Mouse (Mus musculus) spleen, adult 2 months (tissue): ENCODE results near the gene Usp15.

Experiments used
- CTCF ChIP-seq: fragments of 200-500 bp; IDR thresholded peaks from 2 replicates; pipeline ENCODE4 v1.5.1; 2011; ENCODE audit warnings: mild to moderate bottlenecking, inconsistent platforms; ENCODE audit not compliant: insufficient read depth, insufficient read length, insufficient replicate concordance; ENCODE audit errors: extremely low read depth
- POLR2A ChIP-seq: fragments of 200-500 bp; IDR thresholded peaks from 2 replicates; pipeline ENCODE4 v1.6.1; 2011; ENCODE audit warnings: low read depth, low read length, inconsistent platforms

- TF ChIP-seq CTCF (no peak), POLR2A (no peak)
Observed at GRCm38 (mm10) chr10:123206074-123206473, 9.3 kb upstream of the Usp15 start.
